Mouse (Mus musculus) urinary bladder, adult 2 months (tissue): ENCODE measurements at regions not wholly inside any gene's neighbourhood (a gene's known extent, or its start where the extent isn't known, plus 50 kb on each side); places are given as distances from the start of the nearest gene placed in this dataset.

Experiments used
- DNase-seq: peaks from one replicate; pipeline ENCODE4 v3.0.0; 2022; ENCODE audit warnings: low spot score

DNA sequence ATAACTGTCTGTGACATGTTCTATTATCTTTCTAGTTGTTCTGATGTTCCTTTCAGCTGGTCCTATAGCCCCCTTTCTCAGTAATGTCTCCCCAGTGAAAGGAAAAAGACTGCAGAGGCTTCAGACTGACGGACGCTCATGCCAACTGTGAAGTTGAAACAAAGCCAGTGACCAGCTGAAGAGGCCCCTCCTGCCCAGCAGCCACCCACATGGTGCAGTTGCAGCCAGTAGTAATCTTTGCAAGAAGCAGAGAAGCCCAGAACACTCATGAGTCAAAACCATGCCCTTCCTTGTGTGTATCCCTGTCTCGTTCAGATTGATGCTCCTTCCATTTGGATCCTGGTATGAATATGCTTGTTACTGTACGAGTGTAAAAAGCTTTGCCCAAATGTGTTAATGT, 428.7 kb upstream of the Ubash3b start:
- no peak for DNase-seq

DNA sequence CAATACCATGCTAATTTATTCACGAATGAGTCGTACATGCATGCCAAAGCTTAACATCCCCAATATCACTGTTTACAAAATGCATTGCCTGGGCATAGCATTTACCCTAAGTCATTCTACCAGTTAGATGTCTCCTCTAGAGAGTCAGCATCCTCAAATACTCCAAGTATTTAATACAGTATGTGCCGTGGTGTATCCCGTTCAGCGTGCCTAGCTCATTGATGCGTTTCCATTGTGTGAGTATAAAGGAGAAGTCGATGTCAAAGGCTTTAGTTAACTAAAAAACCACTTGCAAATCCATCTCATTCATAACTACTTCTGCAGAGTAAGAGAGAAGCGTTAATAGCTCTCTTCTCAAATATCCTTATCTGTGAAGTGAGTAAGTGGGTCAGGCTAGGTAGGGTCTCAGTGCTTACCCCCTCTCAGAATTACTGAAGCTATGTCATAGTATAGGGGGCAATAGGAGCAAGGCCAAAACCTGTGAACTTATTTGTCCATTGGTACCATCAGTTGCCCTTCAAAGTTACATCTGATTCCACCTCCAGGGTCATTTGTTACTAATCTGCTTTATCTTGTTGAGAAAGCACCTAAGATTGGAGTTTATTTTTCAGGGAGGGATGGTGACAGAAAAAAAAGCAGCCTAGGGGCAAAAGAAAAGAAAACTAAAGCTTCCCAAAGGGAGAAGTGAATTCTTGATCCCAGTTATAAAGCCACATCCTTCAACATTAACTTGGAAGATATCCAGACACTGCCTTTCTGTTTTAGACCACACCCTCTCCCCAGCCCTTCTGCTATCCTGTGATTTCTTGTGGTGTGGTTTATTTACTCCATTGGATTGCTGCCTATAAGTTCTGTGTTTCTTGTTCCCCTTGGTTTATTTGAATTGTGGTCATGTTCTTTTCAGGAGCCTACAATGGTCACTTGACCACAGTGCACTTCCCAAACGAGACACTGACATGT, 427.2 kb upstream of the Ubash3b start:
- no peak for DNase-seq

DNA sequence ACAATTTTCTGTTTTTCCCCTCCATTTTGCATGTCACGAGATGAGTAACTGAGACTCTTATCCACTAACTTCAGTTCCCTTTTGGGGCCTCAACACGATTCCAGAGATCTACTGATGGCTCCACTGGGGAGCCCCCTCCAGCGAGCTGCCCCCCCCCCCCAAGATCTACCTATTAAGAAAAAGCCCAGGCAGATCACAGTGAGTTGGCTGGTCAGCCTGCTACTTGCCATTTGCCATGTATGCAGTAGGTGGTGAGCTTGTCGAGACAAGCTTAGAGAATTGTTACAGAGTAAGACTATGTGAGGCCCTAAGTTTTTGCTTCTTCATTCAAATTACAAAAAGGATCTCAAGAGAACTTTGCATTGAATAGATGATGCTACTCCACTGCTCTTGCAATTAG, 426.3 kb upstream of the Ubash3b start:
- no peak for DNase-seq

DNA sequence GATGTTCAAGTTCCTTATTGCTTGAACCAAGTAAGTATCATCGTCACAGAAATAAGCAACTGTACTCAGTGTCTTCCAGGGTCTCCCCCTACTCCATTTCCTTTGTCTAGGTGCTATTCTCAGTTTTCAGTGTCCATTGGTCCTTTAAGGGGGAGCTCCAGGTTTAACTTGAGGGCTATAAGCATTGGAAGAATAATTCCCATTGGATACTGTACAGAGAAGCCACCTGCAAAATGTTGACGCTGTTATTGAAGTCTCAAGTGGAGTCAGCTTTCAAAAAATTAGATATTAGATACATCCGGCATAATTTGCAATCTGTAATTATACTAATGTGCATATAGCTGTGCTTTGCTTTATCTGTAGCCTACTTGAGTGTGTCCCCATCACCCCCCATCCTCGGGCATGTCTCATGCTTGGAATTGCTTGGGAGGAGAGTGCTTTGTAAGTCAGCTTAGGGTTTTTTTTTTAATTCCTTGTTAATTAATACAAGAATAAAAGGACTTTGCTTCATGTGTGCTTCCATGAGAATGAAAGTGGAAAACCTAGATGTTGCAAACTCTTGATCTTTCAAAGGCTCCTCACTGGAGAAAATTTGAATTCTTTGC, 425.6 kb upstream of the Ubash3b start:
- DNase-seq, result no peak

DNA sequence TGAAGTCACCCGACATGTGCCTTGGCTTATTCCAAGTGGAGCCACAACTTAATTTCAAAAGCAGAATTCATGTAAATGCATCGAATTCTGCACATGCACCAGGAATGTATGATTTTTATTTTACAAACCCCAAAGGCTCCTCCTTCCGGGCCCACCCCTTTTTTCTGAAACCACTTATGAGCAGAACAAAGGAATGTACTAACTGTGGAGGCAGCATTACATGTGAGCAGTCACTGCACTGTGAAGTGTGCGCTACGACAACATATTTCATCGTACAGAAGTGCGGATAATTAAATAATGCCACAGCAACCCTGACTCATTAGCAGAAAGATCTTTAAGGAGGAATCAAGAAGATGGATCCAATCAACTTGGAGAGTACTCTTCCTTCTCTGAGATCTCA, 424.8 kb upstream of the Ubash3b start:
- no peak for DNase-seq

DNA sequence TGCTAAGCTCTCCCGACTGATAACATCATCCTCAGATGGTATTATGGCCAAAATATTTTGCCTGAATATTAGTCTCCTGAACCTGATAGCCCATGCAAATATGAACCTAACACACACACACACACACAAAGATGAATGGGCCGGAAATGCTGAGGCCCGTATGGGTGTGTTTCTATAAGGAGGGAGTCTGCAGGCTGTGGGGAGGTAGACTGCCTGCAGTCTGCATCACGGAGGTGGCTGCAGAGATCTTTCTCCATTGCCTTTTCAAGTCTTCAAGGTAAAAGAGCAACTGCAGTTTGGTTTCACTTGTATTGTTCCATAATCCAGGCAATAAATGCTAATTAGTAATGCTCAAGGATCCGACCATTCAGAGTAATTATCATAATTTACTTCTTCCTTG, 424.3 kb upstream of the Ubash3b start:
- DNase-seq, result no peak

DNA sequence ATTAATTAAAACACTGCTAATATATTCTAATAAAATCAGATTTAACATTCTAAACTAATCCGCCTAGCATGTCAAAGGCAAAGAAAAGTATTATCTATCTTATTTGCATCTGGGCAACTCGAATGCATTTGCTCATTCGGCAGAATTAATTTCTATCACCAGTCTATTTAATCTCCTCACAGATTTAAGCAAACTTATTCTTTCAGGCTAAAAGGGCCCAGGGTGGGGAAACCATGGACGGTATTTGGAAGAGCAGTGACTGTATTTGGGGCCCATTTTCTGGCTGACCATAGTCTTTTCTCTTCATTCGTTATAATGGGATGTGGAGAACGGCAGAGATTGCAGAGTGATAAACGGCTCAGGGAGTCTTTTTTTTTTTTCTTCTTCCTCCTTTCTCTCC, 423.5 kb upstream of the Ubash3b start:
- no peak for DNase-seq

DNA sequence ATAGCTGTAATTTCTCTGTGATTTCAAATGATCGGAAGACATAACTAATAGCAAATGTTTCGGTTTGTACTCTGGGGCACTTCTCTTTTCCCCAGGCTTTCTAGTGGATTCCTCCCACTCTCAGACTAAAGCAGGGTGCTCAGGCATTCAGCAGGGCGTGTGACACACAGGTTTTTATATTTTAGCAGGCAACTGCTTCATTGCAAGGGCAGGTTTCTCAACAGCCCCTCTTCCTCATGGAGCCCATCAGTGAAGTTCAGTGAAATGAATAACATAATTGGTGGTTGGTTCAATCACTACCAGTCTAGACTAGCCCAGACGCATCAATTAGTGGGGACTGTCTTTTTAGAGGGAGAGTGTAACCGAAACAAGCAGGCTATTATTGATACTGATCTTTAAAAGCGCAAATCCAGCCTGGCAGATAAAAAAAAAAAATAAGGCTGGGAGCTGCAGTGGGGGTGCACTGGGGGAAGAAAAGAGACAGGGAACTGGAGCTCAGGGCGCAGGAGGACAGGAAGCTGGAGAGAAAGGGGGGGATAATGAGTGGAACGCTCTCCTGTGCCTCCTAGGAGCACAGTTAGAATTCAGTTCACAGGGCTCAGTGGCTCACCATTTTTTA, 422.3 kb upstream of the Ubash3b start:
- no peak for DNase-seq

DNA sequence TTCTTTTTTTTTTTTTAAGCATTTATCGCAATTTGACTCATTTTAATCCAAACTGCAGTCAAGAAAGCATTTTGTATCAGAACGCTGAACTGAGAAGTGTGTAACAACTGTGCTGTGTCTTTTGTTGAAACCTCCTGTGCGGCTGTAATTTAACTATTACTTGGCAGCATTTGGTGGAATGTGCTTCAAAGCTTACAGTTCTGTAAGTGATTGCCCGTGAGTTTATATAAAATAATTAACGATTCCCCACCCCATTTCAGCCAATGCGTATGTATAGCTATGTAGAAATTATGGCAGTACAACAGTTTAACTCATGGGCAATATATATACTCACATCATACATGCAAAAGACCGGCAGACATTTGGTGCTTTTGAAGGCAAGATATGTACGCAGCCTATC, 421.8 kb upstream of the Ubash3b start:
- no peak for DNase-seq

DNA sequence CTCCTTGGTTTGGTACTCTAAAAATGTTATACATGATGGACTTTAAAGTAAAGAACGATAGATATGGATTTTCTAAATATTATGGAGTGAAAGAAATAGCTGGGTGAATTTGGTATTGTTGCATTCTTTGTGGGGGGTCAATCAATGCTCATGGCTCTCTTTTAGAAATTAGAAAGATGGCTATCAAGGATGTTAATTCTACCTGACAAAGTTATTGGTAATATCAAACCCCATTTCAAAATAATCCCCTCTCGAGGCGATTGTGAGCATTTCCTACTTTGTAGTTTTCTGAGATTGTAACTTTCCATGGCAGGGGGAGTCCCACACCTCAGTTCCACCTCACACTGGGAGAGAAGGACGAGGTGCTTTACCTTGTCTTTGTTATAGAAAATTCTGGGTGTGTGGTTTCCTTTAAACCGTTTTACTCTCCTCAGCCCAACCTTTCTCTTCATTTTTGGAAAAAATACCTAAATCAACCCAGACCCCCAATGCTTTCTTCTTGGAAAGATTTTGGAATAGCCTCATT, 421.3 kb upstream of the Ubash3b start:
- no peak for DNase-seq

DNA sequence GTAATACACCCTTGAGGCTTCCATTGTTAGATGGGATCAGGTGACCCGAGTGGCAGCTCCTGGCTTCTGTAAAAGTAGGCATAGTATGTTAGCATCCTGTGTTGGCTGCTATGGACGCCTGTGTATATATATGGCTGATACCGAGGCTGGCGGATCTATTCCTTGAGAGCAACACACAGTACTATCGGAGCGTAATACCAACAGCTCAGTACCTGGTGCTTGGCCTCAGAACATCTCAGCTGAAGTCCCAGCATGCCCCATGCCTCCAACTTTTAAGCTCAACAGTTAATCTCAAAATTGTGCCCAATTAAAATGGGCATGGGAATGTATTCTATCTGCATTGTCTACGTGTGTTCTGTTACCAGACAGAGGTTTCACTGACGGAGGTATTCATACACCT, 420.7 kb upstream of the Ubash3b start:
- DNase-seq, result no peak

DNA sequence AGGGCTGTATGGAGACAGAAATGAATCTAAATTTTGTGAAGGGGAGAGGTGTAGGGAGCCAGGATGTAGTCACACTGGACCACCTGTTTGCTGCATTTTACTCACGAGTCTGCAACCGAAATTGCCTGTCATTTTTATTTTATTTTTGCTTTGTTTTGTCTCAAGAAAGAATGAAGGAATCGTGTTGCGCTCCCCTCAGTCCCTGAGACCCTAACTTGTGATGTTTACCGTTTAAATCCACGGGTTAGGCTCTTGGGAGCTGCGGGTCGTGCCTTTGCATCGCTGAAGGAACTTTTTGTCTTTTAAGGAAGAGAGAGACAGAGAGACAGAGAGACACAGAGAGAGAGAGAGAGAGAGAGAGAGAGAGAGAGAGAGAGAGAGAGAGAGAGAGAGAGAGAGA, 420.2 kb upstream of the Ubash3b start:
- no peak for DNase-seq

DNA sequence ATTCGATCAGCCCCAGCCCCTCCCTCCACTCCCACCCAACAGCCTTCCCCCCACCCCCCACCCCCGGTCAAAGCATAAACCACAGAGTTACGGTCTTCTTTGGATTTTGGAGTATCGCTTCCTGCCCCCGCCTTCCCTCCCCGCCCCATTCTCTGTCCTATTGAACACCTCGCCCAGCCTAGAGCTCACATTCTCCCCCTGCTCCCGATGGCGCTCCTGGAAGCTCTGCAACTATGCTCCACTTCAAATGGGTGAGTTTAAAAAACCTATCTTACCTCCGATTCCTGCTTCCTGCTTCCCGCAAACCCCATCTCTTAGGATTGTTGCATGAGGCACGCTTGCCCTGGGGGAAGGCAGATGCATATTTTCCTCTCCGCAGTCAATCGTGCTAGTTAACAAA, 419.7 kb upstream of the Ubash3b start:
- no peak for DNase-seq

DNA sequence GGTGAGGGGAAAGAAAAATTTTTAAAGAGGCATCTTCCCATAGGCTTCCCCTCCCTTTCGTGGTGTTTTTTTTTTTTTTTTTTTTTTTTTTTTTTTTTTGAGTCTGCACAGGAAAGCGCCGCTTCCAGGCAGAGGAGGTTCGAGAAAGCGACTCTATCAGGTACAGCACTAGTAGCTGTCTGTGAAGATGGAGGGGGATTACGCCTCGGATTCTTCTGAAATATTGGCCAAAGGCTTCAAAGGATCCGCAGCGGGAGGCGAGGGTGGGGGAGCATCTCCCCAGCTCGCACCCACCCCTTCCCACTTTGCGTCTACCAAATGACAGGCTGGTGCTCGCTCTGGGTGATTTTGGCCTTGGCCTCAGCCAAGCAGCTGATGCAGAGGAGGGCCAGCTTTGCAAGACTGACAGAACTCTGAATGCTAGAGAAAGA, 419.1 kb upstream of the Ubash3b start:
- DNase-seq, result peak; percentile 30

DNA sequence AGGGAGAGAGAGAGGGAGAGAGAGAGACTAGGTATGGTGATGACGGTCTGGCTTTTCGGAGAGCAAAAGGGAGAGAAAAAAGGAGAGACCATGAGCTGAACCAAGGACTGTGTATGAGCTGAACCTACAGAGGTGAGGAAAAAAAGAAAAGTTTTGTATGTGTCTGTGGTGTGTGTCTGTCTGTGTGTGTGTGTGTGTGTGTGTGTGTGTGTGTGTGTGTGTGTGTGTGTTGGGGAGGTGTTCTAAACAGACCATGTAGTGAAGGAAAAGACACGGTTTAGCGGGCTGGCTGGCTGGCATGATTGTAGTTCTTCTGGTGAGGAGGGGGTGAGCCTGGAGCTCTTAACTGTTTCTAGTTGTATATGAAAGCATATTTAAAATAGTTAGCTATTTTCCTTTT, 418.6 kb upstream of the Ubash3b start:
- no peak for DNase-seq

DNA sequence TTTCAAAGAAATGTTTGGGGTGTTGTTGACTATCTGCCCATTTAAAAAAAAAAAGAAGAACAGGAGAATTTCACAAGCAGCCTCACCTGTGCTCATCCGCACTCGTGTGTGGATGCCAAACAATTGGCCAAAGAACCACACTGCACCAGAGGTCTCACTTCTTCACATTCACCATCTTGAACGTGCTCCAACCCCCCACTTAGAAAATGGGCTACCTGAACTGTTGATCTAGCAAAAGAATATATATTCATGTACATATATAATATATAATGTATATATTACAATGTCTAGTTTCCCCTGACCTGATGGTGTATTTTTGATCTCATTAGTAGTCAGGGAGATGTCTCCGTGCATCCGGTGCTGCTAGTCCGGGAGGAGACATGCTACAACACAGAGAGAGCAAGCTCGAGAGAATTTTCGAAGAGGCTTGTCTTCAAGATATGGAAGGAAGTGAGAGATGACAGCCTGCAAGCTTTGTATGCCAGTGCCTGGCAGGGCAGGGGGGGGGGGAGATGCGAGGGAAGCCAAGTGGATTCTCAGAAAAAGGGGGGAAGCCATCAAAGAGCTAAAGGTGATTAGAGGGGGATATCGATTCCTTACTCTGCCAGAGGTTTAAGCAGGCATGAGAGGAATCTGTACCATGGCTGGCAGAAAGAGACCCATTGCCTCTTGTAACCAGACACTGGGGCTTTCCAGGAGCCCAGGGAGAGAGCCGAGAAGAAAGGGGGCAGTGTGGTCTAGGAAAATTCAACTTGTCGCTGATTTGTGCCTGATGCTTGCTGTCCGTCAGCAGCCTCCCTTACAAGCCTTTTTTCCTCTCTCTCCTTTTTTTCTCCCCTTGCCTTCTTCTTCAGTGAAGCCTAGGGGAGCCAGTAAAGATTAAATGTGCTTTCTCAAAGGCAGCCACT, 417.9 kb upstream of the Ubash3b start:
- no peak for DNase-seq

DNA sequence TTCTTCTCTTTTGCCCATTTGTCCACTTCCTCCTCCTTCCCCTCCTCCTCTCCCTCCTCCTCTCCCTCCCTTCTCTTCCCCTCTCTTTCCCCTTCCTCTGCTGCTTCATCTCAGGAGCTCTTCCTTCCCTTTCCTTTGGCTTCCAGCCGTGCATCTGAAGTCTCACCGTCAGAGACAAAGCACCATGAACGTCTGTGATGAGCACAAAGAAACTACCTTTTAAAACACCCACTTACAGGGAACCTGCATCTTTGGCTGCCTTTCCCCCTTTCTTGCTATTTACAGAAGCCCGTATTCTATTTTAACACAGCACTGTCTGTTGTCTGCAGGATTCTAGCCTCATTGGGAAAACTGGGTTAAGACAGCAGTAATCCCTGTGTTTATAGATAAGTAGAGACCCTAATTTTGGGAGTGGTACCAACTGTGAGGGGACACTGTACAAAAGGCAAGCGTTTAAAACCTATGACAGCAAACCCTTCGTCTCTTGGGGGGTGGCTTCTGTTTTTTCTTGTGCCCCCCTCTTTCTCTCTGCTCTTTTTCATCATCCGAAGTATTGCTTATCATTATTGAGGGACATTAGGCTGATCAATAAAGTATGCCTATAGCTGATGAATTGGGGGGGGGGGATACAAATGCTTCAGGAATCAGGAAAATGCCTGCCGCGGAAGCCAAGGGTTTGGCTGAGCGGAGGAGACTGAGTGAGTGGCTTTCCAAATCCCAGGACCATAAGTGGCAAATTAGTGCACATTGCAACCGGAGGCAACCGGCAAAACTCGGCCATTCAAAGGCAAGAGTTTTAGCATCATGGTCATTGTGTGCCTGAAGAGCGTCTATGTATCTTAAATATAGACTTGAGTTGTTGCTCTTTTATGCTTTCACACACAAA, 417.0 kb upstream of the Ubash3b start:
- DNase-seq, result no peak

DNA sequence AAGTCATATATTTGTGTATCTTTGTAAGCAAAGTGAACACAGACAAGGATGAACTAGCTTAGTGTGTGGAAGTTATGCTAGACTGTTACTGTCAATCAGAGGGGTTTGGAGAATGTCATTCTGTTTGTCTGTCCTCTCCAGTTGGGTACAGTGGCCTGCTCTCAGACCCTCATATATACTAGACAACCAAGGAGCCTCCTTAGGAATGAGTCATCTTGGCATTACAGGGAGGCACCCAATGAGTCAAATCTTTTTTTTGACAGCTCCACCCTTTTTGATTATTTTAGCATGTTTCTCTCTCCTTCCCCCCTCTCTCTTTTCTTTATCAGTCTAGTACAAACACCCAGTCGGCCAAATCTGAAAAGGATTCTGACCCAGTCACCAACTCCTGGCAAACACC, 416.3 kb upstream of the Ubash3b start:
- no peak for DNase-seq

DNA sequence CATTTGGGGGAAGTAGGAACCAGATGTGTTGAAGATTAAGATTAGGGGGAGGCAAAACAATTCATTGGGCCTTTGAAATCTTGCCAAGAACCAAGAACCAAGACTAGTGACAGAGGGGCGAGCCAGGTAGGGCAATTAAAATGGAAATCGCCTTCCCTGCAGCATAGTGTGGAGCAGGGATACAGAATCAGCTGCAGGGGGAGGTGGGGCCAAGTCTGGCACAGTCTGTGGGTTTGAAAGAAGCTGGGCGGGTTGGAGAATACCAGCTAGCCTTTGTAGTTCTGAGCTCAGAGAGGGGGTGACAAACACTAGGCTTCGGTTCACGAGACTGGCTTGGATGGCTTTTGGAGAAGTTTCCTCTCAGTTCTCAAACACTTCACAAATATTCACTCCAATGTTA, 414.3 kb upstream of the Ubash3b start:
- DNase-seq, result no peak

DNA sequence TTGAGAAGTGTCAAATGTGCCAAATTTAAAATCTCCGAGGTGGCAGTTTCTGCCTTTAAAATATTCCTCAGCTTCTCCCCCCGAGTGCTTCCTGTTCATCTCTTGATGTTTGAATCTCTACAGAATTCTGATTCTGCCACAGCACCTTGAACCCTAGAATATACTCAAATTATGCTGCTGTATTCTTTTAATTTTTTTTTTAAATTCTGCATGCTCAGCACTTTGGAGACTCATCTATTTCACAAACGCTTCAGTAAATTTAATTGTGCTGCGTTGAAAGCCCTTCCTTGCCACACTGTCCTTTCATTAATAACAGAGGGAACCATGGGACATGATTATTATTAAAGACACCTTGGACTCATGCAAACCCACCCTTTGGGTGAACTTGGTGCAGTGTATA, 408.8 kb upstream of the Ubash3b start:
- DNase-seq, result no peak

DNA sequence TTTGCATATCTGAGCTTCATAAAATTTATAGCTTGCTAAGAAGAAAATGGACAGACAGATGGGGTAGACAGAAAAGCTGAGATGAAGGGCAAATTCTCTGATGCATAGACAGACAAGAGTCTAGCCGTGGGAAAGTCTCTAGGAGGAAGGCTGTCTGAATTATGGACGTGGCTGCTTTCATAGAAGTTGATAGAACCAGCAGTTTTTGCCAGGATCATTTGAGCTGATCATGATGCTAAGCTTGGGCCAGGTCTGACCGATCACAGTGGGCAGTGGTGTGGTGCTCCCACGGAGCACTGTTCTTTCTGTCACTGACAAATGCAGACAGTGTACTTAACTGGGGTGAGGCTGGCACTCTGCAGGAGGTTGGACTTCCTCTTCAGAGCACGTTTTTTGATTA, 405.0 kb upstream of the Ubash3b start:
- no peak for DNase-seq
